Mouse (Mus musculus): ENCODE measurements around the gene Mrtfb.

DNA sequence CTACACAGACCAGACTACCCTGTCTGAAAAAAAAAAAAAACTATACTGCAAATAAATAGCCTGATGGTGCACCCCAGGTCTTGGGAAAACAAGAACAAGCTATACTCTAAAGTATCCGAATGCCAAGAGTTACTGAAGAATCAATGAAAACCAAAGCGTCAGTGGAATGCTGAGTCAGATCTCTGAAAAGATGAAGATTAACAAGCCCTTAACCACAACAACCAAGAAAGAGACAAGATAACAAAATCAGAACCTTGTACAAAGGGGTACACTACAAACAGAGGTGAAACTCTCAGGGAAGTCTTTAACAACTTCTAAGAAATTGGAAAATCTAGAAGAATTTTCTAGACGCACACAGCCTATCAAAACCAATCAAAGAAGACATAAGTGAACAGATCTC, 166.2 kb downstream of the Mrtfb start:
- TF ChIP-seq CTCF (IDR thresholded peaks at IDR 0.05; ENCODE audit: low read depth, low read length) (no peak), TAL1 (conservative IDR thresholded peaks at IDR 0.05; ENCODE audit: low read depth, low read length) (peak; percentile 44), GATA1 (IDR thresholded peaks at IDR 0.05; ENCODE audit: borderline replicate concordance, low read length) (no peak), POLR2AphosphoS5 (IDR thresholded peaks at IDR 0.05; ENCODE audit: insufficient replicate concordance, low read depth, low read length) (no peak)
